Mouse (Mus musculus): ENCODE data around the gene Pitpnm3.

Gene Pitpnm3

DNA sequence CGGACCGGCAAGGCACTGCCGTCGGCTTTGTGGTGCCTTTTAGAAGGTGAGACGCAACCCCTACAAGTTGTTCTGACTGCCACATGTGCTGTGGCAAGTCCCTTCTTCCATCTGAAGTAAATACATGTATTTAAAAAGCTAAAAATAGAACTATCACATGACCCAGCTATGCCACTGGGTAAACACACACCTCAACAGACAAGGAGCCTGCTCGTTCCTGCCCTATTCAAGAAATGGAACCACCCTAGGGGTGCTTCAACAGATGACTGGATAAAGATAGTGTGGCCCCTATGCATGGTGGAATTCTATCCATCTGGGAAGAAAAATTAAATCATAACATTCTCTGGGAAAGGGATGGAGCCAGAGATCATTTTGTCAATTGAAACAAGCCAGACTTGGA lies 112.8 kb downstream of the Pitpnm3 start:
- no peak for DNase-seq (ENCODE audit: low spot score)

DNA sequence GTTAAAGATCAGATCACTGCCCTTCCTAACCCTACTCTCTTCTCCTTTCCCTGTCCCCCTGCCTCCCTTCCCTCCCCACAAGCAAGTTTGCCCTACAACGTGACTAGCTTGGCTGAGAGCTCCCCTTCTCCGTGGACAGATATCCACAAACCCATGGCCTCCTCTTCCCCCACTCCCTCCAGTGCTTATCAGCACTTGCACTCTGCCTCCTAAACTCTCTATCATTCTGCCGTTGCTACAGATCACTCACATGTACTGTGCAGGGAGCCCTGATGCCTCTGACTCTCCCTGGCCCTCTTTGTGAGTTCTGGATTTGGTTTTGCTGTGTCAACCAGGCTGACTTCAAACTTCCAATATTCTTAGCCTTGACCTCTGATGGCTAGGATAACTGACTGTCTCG lies 114.6 kb downstream of the Pitpnm3 start:
- DNase-seq (ENCODE audit: low spot score): no peak

DNA sequence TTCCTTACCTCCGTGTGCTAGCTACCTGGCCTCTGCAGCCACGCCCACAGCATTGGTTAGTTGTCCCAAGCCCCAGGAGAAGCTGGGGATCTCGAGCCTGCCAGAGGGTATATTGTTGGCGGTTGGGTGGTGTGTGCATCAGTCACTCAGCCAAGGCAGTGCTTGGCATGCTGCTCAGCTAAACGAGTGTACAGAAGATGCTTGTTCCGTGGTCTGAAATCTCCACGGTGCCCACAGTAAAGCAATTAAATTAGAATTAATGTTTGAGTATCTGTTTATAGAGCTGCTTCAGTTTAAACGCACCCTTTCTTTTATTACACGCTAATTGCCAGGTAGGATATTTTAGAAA lies 118.4 kb downstream of the Pitpnm3 start:
- DNase-seq (ENCODE audit: low spot score): no peak

DNA sequence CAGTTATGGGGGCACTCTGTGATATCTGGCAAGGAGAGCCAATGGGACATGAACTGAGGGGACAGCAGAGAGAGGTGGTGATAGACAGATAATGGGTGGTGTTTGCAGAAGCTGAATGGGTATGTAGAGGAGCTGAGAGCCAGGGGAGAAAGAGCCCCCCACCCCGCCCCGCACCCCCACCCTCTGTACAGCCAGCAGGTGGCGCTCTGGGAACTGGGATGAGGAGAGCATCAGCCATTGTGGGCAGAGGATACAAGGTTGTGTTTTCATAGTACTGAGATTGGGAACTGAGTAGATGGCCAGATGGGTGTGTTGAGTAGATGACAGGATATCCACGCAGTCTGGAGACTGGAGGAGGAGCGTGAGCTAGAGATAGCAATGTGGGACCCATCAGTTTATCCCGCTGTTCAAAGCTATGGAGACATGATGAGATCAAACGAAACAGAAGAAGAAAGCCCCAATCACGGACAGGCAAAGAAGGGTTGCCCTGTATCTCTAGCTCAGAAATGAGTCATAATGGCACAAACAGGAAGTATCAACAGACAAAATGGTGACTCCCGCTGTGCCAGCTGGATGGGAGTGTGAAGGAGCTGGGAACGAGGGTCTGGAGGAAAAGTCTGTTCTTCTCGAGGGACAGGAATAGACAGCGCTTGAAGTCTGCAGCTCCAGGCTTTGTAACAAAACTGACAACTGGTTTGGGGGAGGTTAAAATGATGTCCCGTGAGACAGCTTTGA lies 118.9 kb downstream of the Pitpnm3 start:
- no peak for DNase-seq (ENCODE audit: low spot score)

DNA sequence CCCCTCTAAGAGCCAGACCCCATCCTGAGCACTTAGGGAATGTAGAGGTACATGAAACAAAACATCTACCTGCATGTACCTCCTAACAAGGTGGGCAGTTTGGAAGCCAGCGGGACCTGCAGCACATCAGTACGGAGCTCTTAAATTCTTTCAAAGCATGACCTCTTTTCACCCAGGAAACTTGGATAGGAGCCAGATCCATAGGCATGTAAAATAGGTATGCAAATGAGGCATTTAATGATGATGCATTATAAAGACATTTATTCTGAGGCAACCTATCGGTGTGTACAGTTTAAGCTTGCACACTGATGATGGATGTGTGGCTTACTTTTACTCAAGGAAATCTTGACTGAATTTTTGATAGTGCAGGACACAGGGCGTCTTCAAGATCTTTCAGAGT lies 120.9 kb downstream of the Pitpnm3 start:
- DNase-seq (ENCODE audit: low spot score): no peak

DNA sequence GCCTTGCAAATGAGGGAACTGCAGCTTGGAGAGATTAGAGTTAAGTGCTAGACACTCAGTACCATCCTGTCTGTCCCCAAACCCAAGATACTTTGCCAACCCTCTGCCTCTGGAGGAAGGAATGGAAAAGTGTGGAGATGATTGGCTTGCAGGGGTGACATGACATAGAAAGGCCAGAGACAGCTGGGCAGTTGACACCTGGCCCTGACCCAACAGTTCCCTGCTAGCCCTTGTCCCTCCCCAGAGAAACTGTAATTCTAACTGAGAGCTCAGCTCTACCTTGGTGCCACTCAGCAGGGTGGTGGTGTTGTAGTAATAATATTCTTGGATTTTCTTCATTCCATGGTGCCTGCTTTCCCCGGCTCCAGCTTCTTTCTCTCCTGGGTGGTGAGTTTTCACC lies 123.6 kb downstream of the Pitpnm3 start:
- DNase-seq (ENCODE audit: low spot score): no peak

DNA sequence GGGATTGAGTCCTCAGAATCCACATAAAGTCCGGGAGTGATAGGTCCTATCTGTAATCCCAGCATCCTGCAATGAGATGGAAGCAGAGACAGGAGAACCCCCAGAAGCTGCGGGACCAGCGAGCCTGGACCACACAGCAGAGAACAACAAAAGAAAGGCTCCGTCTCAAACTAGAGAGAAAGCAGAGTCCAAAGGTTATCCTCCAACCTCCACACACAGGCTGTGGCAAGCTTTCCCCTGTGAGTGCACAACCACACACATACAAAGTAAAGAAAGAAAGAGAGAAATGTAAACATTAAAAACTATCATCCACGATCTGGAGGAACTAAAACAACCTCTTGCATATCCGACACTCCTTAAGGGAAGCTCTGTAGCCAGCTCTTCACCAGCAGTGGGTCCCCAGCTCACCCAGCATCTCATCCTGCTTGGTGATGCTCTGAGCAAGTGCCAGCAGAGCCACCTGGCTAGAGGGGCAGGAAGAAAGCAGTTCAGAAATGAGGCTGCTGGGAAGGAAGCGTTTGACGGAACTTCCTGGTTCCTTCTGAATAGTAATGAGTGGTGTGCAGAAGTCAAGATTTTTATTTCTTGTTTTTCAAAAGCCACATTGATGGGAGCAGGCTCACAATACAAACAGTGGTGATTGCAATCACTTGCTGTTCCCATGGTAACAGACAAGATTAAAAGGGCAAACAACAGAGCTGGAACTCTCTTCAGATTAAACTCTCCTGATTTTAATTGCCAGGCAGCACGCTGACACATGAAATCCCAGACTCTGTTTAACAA lies 124.4 kb downstream of the Pitpnm3 start:
- no peak for DNase-seq (ENCODE audit: low spot score)

DNA sequence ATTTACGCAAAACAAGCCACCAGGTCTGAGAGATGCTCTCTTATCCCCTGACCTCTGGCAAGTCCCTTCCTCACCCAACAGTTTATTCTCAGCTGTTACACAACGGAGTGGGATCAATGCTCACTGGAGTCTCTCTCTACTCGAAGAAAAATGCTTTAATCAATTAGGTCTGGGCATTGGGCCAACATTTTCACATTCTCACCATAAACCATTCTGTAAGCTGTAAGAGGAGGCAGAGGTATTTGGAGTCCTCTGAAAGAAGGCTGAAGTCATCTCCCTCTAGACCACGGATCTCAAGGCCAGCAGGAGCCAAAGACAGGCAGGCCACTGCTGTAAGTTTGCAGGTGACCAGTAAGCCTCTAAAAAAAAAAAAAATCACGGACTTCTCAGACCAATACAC lies 125.2 kb downstream of the Pitpnm3 start:
- no peak for DNase-seq (ENCODE audit: low spot score)

DNA sequence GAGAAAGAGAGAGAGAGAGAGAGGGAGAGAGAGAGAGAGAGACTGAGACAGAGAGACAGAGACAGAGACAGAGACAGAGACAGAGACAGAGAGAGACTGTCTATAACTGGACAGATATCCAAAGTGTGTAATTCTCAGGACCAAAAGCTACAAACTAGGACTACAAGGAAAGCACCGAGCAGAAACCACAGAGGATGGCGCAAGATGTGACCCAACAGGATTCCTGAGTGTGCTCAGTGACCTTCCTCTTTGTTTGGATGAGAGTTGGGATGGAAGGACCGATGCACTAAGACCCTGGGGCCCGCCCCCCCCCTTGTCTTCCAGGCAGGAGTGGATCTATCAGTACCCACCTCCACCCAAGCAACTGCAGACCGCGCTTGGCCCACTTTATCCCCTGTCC lies 130.0 kb downstream of the Pitpnm3 start:
- DNase-seq (ENCODE audit: low spot score): no peak

DNA sequence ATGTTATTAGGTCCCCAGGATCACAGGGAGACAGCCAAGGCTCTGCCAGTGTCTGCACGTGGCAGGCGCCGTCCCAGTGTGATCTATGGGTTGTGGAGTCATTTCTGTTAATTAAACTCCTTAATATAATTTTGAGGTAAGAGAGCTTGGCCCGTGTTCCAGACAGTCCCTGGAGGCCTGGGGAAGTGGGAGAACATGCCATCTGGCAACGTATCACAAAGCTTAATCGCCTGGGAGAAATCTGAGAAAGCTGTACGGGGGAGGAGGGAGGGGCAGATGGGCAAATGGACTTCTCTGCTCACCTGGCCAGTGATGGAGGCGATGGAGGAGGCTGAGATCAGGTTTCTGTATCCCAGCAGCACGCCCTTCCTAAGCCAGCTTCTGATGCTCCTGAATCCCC lies 132.4 kb downstream of the Pitpnm3 start:
- DNase-seq (ENCODE audit: low spot score): no peak

DNA sequence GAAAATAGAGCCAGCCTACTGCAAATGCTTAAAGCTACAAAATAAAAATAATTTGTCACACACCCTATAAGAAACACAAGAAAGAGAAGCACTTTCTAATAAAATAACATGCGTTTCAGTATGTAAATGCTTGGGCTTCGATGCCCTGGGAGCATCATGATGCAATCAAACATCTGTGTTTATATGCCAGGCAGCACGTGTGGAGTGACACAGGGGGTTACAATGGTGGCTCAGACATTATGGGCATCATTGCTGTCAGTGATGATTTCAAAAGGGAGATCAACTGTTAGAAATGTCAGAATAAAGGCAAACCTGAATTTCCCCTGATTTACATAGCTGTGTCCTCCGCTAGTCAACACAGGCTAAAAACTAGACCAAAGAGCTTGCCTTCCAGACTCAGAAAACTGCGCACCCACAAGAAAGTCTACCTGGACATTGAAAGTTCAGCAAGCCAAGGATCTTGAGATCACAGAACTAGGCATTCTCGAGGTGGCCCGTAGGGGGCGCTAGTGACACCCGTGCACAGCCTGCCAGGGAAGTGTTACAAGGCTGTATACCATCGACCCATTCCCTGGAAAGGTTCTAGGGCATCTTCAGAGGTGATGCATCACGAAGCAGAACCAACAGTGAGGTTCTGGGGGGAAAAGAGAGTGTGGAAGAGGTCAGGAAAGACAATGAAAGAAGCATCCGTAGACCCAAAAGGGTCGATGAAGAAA lies 133.3 kb downstream of the Pitpnm3 start:
- peak; percentile 65 for DNase-seq (ENCODE audit: low spot score)

DNA sequence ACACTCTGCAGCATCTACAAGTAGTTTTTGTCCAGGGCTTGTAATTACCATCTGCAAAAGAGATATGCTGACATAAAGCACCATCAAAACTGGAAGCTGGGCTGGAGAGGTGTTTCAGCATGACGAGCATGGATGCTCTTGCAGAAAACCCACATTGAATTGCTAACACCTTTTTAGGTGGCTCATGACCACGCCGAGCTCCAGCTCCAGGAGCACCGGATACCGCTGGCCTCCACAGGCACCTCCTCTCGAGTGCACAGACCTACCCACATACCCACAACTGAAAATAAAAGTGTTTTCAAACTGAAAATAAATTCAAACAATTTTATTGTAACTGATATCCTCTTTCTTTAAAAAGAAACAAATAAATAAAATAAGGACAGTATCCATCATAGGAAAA lies 135.4 kb downstream of the Pitpnm3 start:
- no peak for DNase-seq (ENCODE audit: low spot score)
